In genomic region chr1:87854411-87854810, GRCm38 (mm10) we compare ENCODE assay signal across 8 mouse cellular contexts. TPM values are rescaled to one million over a fixed set of nuclear protein-coding genes. Genes with fewer than 3 reads are reported as not detected.
DNase-seq lines count a peak whose midpoint lies in the region; ATAC-seq and TF ChIP-seq lines count a peak whose summit lies in the region.

No protein-coding gene starts in this region.

- intact Hi-C loops in gastrocnemius, adult 2 months (cut with DNase I) = loop anchor here (5.0 kb wide), 2 partner anchors 43 to 68 kb away; no protein-coding TSS in a partner anchor

- peak overlapping the region; percentile 93 for H3K9ac ChIP-seq in forebrain, embryonic 14.5 days (ENCODE audit: low read length)
- H3K9ac ChIP-seq in liver, embryonic 14.5 days (replicated peaks) = peak overlapping the region; percentile 85

- no peaks in the 10 kb centered on the region for H3K36me3 ChIP-seq in forebrain, embryonic 14.5 days (ENCODE audit: control insufficient read depth, insufficient read depth, low read length)
- no peaks in the 10 kb centered on the region for H3K36me3 ChIP-seq in liver, embryonic 14.5 days (replicated peaks; ENCODE audit: control insufficient read depth, insufficient read depth, low read depth)

- no peaks in the 10 kb centered on the region for H3K27me3 ChIP-seq in forebrain, embryonic 14.5 days (replicated peaks; ENCODE audit: control insufficient read depth, insufficient read depth, low read length)
- no peaks in the 10 kb centered on the region for H3K27me3 ChIP-seq in liver, embryonic 14.5 days (ENCODE audit: control insufficient read depth, insufficient read depth, low read length)

- no peak for TF ChIP-seq CTCF in gastrocnemius, adult 2 months (IDR thresholded peaks at IDR 0.05)
- TF ChIP-seq CTCF in liver, embryonic 14.5 days (IDR thresholded peaks at IDR 0.05; ENCODE audit: low read depth) = no peak

- peak overlapping the region; percentile 96 for H3K4me3 ChIP-seq in gastrocnemius, adult 2 months
- H3K4me3 ChIP-seq in forebrain, embryonic 14.5 days (ENCODE audit: low read depth, low read length) = peak overlapping the region; percentile 94
- H3K4me3 ChIP-seq in liver, embryonic 14.5 days (ENCODE audit: insufficient read depth in 1 of 2, low read depth in 2 of 2, low read length in 2 of 2) = peak overlapping the region; percentile 85 to 90

- no peak for TF ChIP-seq EP300 in liver, embryonic 14.5 days (IDR thresholded peaks at IDR 0.05; ENCODE audit: low read depth)

- no peak for ATAC-seq in forebrain, embryonic 14.5 days
- no peak for ATAC-seq in liver, embryonic 14.5 days (ENCODE audit: insufficient read depth)
- ATAC-seq in frontal cortex, adult (ENCODE audit: low TSS enrichment) = no peak

- H3K4me2 ChIP-seq in forebrain, embryonic 14.5 days (ENCODE audit: low read length) = peak overlapping the region; percentile 76
- H3K4me2 ChIP-seq in liver, embryonic 14.5 days (ENCODE audit: low read depth) = peak overlapping the region; percentile 89

- peak overlapping the region; percentile 94 for H3K27ac ChIP-seq in gastrocnemius, adult 2 months
- H3K27ac ChIP-seq in forebrain, embryonic 14.5 days (ENCODE audit: low read depth, low read length) = no peak overlapping the region
- no peak overlapping the region for H3K27ac ChIP-seq in liver, embryonic 14.5 days

- peaks cover 15% of the 10 kb centered on the region for H3K4me1 ChIP-seq in forebrain, embryonic 14.5 days (ENCODE audit: control insufficient read depth, insufficient read depth, low read length)
- H3K4me1 ChIP-seq in liver, embryonic 14.5 days (replicated peaks; ENCODE audit: control insufficient read depth in 2 of 2, insufficient read depth in 2 of 2, low read length in 1 of 2) = peaks cover 16 to 33% of the 10 kb centered on the region in 2 experiments

- 18% methylated on average over 6 of the region's 6 CpGs for WGBS in forebrain, embryonic 14.5 days
- WGBS in liver, embryonic 14.5 days (ENCODE audit: insufficient replicate concordance) = 16% methylated on average over 6 of the region's 6 CpGs

- no peaks in the 10 kb centered on the region for H3K9me3 ChIP-seq in forebrain, embryonic 14.5 days (replicated peaks; ENCODE audit: control insufficient read depth, low read length)
- H3K9me3 ChIP-seq in liver, embryonic 14.5 days (ENCODE audit: control insufficient read depth, low read length) = no peaks in the 10 kb centered on the region

- no peak for DNase-seq in gastrocnemius, adult 2 months
- DNase-seq in gastrocnemius, postnatal 4 days (ENCODE audit: low spot score in 2 of 2) = no peak
- peak; percentile 67 for DNase-seq in A20 (ENCODE audit: low read depth, low spot score)
- DNase-seq in forebrain, embryonic 14.5 days (ENCODE audit: low spot score) = no peak
- no peak for DNase-seq in liver, embryonic 14.5 days (ENCODE audit: low read depth in 3 of 3, low spot score in 3 of 3)
- DNase-seq in spleen, postnatal 4 days (ENCODE audit: low spot score in 2 of 2) = no peak
- no peak for DNase-seq in cerebellum, postnatal 36 days

RNA-seq across cellular contexts. Expression of gene Dgkd, which starts 1.3 kb away (rescaled TPM):
- total RNA-seq in gastrocnemius, adult 2 months (2021) = 10 to 100 TPM; 31.3 to 32.9 TPM
- total RNA-seq in gastrocnemius, postnatal 4 days (2021) = 10 to 100 TPM; 48.4 to 50.2 TPM
- 31.7 and 49.8 TPM in 2 replicates for polyA plus RNA-seq in forebrain, embryonic 14.5 days (2014; fragmentation: Nextera tagmentation; extraction: Ambion mirVana)
- polyA plus RNA-seq in liver, embryonic 14.5 days (2012; rRNA removed) = 6.9 and 8.0 TPM in 2 replicates
- 8.1 and 10.2 TPM in 2 replicates for polyA plus RNA-seq in liver, embryonic 14.5 days (2014; fragmentation: Nextera tagmentation; extraction: Ambion mirVana)

RNA-seq across cellular contexts. Expression of gene Sag, which starts 50.9 kb away (rescaled TPM):
- under 1 TPM; 0.17 to 0.23 TPM for total RNA-seq in gastrocnemius, adult 2 months (2021)
- under 1 TPM; 0.47 to 0.74 TPM for total RNA-seq in gastrocnemius, postnatal 4 days (2021)
- polyA plus RNA-seq in forebrain, embryonic 14.5 days (2014; fragmentation: Nextera tagmentation; extraction: Ambion mirVana) = 1.0 and 1.1 TPM in 2 replicates
- 0.27 TPM in 2 replicates for polyA plus RNA-seq in liver, embryonic 14.5 days (2012; rRNA removed)
- 0.56 and 0.67 TPM in 2 replicates for polyA plus RNA-seq in liver, embryonic 14.5 days (2014; fragmentation: Nextera tagmentation; extraction: Ambion mirVana)
